Mouse (Mus musculus) megakaryocyte, embryonic 14.5 days (primary cell): ENCODE results near the gene Mroh7.

Experiments
- FLI1 ChIP-seq: IDR thresholded peaks from 2 replicates; pipeline ENCODE4 v1.6.1; 2012; ENCODE audit warnings: low read length, inconsistent platforms, mixed read lengths
- GATA1 ChIP-seq: IDR thresholded peaks from 3 replicates; pipeline ENCODE4 v1.6.1; 2012; ENCODE audit warnings: mixed read lengths, low read length, inconsistent platforms, borderline replicate concordance

DNA sequence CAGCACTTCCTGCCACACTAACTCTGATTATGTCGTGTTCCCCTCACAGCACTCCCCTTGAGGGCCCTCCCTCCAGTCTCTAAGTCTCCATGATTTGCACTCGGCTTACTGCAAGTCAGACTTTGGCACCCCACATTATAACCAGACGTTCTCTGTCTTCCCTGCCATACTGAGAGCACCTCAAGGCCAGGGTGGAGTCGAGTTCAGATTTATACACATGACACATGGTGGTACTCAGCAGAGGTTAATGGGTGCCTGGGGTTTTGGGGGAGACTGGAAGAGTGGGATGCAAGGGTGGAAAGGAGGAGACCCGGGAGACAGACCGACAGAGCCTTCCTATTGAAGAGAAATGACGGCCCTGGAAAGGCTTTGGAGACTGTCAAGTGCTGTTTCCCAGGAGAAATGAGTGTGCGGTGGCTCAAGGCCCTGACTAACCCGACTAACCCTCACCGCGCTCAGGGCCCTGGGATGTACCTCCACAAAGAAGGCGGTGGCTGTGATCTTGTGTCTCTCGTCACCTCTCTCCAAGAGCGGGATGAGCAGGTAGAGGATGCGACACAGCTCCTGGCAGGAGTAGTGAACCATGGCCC, 36.8 kb downstream of the Mroh7 start:
- TF ChIP-seq GATA1: no peak
- no peak for TF ChIP-seq FLI1
